Mouse (Mus musculus) intestine, postnatal 0 days (tissue): Measurements from ENCODE around the gene Rpl14. TPM values are rescaled to one million over a fixed set of nuclear protein-coding genes. Genes with fewer than 3 reads are reported as not detected.

Experiments used
- ATAC-seq: fragments of 200-750 bp; cut with Nextera tagmentation; 2 replicates; pipeline ENCODE4 v1.8.0; 2017; ENCODE audit warnings: mild to moderate bottlenecking, moderate TSS enrichment, moderate library complexity
- H3K27ac ChIP-seq: fragments of 300-500 bp; sonication (generic); 2 replicates; pipeline ENCODE4 v1.5.1; 2014; ENCODE audit warnings: mild to moderate bottlenecking, low read depth, low read length, moderate library complexity
- H3K27me3 ChIP-seq: fragments of 300-500 bp; sonication (generic); replicated peaks from 2 replicates; pipeline ENCODE4 v1.6.1; 2014; ENCODE audit warnings: low read length, mixed read lengths; ENCODE audit not compliant: control insufficient read depth, insufficient read depth
- H3K36me3 ChIP-seq: fragments of 300-500 bp; sonication (generic); 2 replicates; pipeline ENCODE4 v1.6.1; 2014; ENCODE audit warnings: mild to moderate bottlenecking, moderate library complexity; ENCODE audit not compliant: control insufficient read depth, insufficient read depth
- H3K4me1 ChIP-seq: fragments of 300-500 bp; sonication (generic); replicated peaks from 2 replicates; pipeline ENCODE4 v1.6.1; 2014; ENCODE audit warnings: antibody characterized with exemption, low read length, mixed read lengths; ENCODE audit not compliant: control insufficient read depth, insufficient read depth
- H3K4me2 ChIP-seq: fragments of 300-500 bp; sonication (generic); replicated peaks from 2 replicates; pipeline ENCODE4 v1.6.1; 2014; ENCODE audit warnings: low read depth, mild to moderate bottlenecking, moderate library complexity
- H3K4me3 ChIP-seq: fragments of 300-500 bp; sonication (generic); 2 replicates; pipeline ENCODE4 v1.5.1; 2014; ENCODE audit warnings: low read depth, low read length
- H3K9ac ChIP-seq: fragments of 300-500 bp; sonication (generic); 2 replicates; pipeline ENCODE4 v1.6.1; 2014; ENCODE audit warnings: mild to moderate bottlenecking, low read depth, low read length
- H3K9me3 ChIP-seq: fragments of 300-500 bp; sonication (generic); 2 replicates; pipeline ENCODE4 v1.6.1; 2016; ENCODE audit warnings: mixed run types; ENCODE audit not compliant: control insufficient read depth
- CTCF ChIP-seq: sonication (generic); IDR thresholded peaks from 2 replicates; pipeline ENCODE4 v1.5.1; 2016; ENCODE audit warnings: low read depth, mild to moderate bottlenecking, control low read depth, antibody characterized with exemption, moderate library complexity
- WGBS: fragments of 180-500 bp; shearing (Covaris S2); extraction: QIAGEN DNeasy Blood & Tissue Kit; methylation state at CpG from one replicate; pipeline ENCODE4 v1.1.7; 2014; 5-methylcytosine and 5-hydroxymethylcytosine counted together
- polyA plus RNA-seq: library from polyadenylated mRNA; unstranded; fragments of >200 nt; fragmentation: Nextera tagmentation; extraction: Ambion mirVana; gene quantifications from 2 replicates; pipeline ENCODE4 v1.2.1, GENCODE M21; 2015

The Rpl14 gene
- polyA plus RNA-seq, 1 experiment from 2014 or later, result 505 TPM

DNA sequence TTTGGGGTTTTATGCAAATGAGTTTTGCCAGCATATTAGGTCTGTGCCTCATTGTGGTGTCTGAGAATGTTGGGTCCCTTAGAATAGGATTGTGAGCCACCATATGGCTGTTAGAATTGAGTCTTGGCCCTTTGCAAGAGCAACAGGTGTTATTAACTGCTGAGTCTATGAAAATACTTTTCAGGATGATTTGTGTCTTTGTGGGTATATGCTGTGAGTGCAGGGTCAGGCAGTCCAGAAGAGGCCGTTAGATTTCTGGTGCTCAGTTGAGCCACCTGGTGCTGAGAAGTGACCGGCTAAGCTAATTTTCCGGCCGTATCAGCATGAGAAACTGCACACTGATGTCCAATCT is 5.4 kb downstream of the Rpl14 start:
- Histone ChIP-seq H3K36me3 (peaks cover 26% of the 10 kb centered on the region), H3K9me3 (no peaks in the 10 kb centered on the region), H3K27ac (no peak overlapping the region), H3K4me3 (peak overlapping the region; percentile 68), H3K9ac (no peak overlapping the region; the same call in 1 of the 2 replicates), H3K4me2 (peak overlapping the region; percentile 94), H3K4me1 (peaks cover 8% of the 10 kb centered on the region; the same call in 1 of the 2 replicates), H3K27me3 (no peaks in the 10 kb centered on the region)
- WGBS, result under 1% methylated on average over 4 of the region's 4 CpGs
- no peak for ATAC-seq
- TF ChIP-seq CTCF, result peak; percentile 33; the same call in 1 of the 2 replicates

DNA sequence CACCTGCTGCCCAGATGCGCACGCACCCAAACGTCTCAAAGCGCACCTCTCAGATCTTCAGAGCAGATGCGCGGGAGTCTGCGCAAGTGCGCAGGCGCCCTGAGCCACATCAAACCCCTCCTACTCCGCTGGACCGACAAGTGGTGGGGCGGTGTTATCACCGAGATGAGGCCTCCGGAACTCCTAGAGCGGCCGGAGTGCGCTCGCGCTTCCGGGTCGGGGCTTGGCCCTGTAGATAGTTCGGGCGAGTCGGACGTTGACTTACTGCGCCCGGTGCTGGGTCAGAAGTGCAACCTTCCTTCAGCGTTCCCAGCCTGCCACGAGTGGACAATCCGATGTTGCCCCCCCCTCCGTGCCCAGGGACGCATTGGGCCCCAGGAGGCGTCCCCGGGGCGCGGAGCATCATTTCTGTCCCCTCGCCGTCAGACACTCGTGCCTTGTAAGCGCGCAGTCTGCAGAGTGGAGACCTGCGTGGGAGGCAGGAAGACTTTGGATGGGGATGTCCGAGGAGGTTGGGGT is 5.9 kb downstream of the Rpl14 start:
- H3K4me3 ChIP-seq, result peak overlapping the region; percentile 68
- WGBS, result under 1% methylated on average over 43 of the region's 43 CpGs
- H3K27ac ChIP-seq, result peak overlapping the region; percentile 87
- H3K27me3 ChIP-seq, result no peaks in the 10 kb centered on the region
- peaks cover 8% of the 10 kb centered on the region; the same call in 1 of the 2 replicates for H3K4me1 ChIP-seq
- TF ChIP-seq CTCF, result no peak
- ATAC-seq, result peak; percentile 95
- no peaks in the 10 kb centered on the region for H3K9me3 ChIP-seq
- peak overlapping the region; percentile 81 for H3K9ac ChIP-seq
- H3K4me2 ChIP-seq, result peak overlapping the region; percentile 94
- peaks cover 26% of the 10 kb centered on the region for H3K36me3 ChIP-seq

GRCm38 (mm10) chr9:120577706-120578405 is 6.6 kb downstream of the Rpl14 start:
- WGBS, result 44% methylated on average over 12 of the region's 12 CpGs
- no peaks in the 10 kb centered on the region for H3K9me3 ChIP-seq
- H3K27ac ChIP-seq, result peak overlapping the region; percentile 87
- peaks cover 26% of the 10 kb centered on the region for H3K36me3 ChIP-seq
- peak overlapping the region; percentile 68 for H3K4me3 ChIP-seq
- H3K4me1 ChIP-seq, result peaks cover 8% of the 10 kb centered on the region; the same call in 1 of the 2 replicates
- no peak for ATAC-seq
- H3K27me3 ChIP-seq, result no peaks in the 10 kb centered on the region
- no peak for TF ChIP-seq CTCF
- H3K4me2 ChIP-seq, result peak overlapping the region; percentile 94
- H3K9ac ChIP-seq, result peak overlapping the region; percentile 81

- Histone ChIP-seq H3K36me3 (peaks cover 19% of the 10 kb centered on the region), H3K4me2 (no peak overlapping the region), H3K4me3 (no peak overlapping the region), H3K4me1 (peaks cover 8% of the 10 kb centered on the region; the same call in 1 of the 2 replicates), H3K9ac (no peak overlapping the region), H3K9me3 (no peaks in the 10 kb centered on the region), H3K27ac (no peak overlapping the region), H3K27me3 (no peaks in the 10 kb centered on the region)
- no peak for ATAC-seq
- 41% methylated on average over 6 of the region's 6 CpGs for WGBS
- TF ChIP-seq CTCF, result no peak
Measured at GRCm38 (mm10) chr9:120578701-120579100, 7.5 kb downstream of the Rpl14 start.

GRCm38 (mm10) chr9:120579808-120580207 is 8.6 kb downstream of the Rpl14 start:
- no peaks in the 10 kb centered on the region for H3K9me3 ChIP-seq
- 73% methylated on average over 7 of the region's 7 CpGs for WGBS
- H3K36me3 ChIP-seq, result peaks cover 8% of the 10 kb centered on the region
- H3K4me1 ChIP-seq, result peaks cover 8% of the 10 kb centered on the region; the same call in 1 of the 2 replicates
- H3K4me2 ChIP-seq, result no peak overlapping the region
- H3K27me3 ChIP-seq, result no peaks in the 10 kb centered on the region
- no peak overlapping the region for H3K27ac ChIP-seq
- no peak overlapping the region for H3K9ac ChIP-seq
- H3K4me3 ChIP-seq, result no peak overlapping the region
- no peak for TF ChIP-seq CTCF
- ATAC-seq, result no peak

- Histone ChIP-seq H3K4me1 (peaks cover 8% of the 10 kb centered on the region; the same call in 1 of the 2 replicates), H3K4me2 (peak overlapping the region; percentile 84), H3K27ac (peak overlapping the region; percentile 66; the same call in 1 of the 2 replicates), H3K9me3 (no peaks in the 10 kb centered on the region), H3K36me3 (no peaks in the 10 kb centered on the region), H3K27me3 (no peaks in the 10 kb centered on the region), H3K4me3 (peak overlapping the region; percentile 42), H3K9ac (peak overlapping the region; percentile 28)
- WGBS, result 17% methylated on average over 21 of the region's 21 CpGs
- no peak for TF ChIP-seq CTCF
- peak; percentile 65 for ATAC-seq
Measured at GRCm38 (mm10) chr9:120581941-120582618, 10.8 kb downstream of the Rpl14 start.
